Mouse (Mus musculus) intestine, postnatal 0 days (tissue): Measurements from ENCODE around the gene Tax1bp1. TPM values are rescaled to one million over a fixed set of nuclear protein-coding genes. Genes with fewer than 3 reads are reported as not detected.
A peak's percentile ranks its signal among the peaks of the same experiment; 100 is the strongest.
"Not testable (repeated sequence)": the region's sequence is repeated elsewhere in the genome, so short reads cannot be mapped to it uniquely, and the experiment has no call there.

Experiments used
- ATAC-seq: fragments of 200-750 bp; cut with Nextera tagmentation; 2 replicates; pipeline ENCODE4 v1.8.0; 2017; ENCODE audit warnings: mild to moderate bottlenecking, moderate TSS enrichment, moderate library complexity
- H3K27ac ChIP-seq: fragments of 300-500 bp; sonication (generic); 2 replicates; pipeline ENCODE4 v1.5.1; 2014; ENCODE audit warnings: mild to moderate bottlenecking, low read depth, low read length, moderate library complexity
- H3K27me3 ChIP-seq: fragments of 300-500 bp; sonication (generic); replicated peaks from 2 replicates; pipeline ENCODE4 v1.6.1; 2014; ENCODE audit warnings: low read length, mixed read lengths; ENCODE audit not compliant: control insufficient read depth, insufficient read depth
- H3K36me3 ChIP-seq: fragments of 300-500 bp; sonication (generic); 2 replicates; pipeline ENCODE4 v1.6.1; 2014; ENCODE audit warnings: mild to moderate bottlenecking, moderate library complexity; ENCODE audit not compliant: control insufficient read depth, insufficient read depth
- H3K4me1 ChIP-seq: fragments of 300-500 bp; sonication (generic); replicated peaks from 2 replicates; pipeline ENCODE4 v1.6.1; 2014; ENCODE audit warnings: antibody characterized with exemption, low read length, mixed read lengths; ENCODE audit not compliant: control insufficient read depth, insufficient read depth
- H3K4me2 ChIP-seq: fragments of 300-500 bp; sonication (generic); replicated peaks from 2 replicates; pipeline ENCODE4 v1.6.1; 2014; ENCODE audit warnings: low read depth, mild to moderate bottlenecking, moderate library complexity
- H3K4me3 ChIP-seq: fragments of 300-500 bp; sonication (generic); 2 replicates; pipeline ENCODE4 v1.5.1; 2014; ENCODE audit warnings: low read depth, low read length
- H3K9ac ChIP-seq: fragments of 300-500 bp; sonication (generic); 2 replicates; pipeline ENCODE4 v1.6.1; 2014; ENCODE audit warnings: mild to moderate bottlenecking, low read depth, low read length
- H3K9me3 ChIP-seq: fragments of 300-500 bp; sonication (generic); 2 replicates; pipeline ENCODE4 v1.6.1; 2016; ENCODE audit warnings: mixed run types; ENCODE audit not compliant: control insufficient read depth
- CTCF ChIP-seq: sonication (generic); IDR thresholded peaks from 2 replicates; pipeline ENCODE4 v1.5.1; 2016; ENCODE audit warnings: low read depth, mild to moderate bottlenecking, control low read depth, antibody characterized with exemption, moderate library complexity
- WGBS: fragments of 180-500 bp; shearing (Covaris S2); extraction: QIAGEN DNeasy Blood & Tissue Kit; methylation state at CpG from one replicate; pipeline ENCODE4 v1.1.7; 2014; 5-methylcytosine and 5-hydroxymethylcytosine counted together
- polyA plus RNA-seq: library from polyadenylated mRNA; unstranded; fragments of >200 nt; fragmentation: Nextera tagmentation; extraction: Ambion mirVana; gene quantifications from 2 replicates; pipeline ENCODE4 v1.2.1, GENCODE M21; 2015

The Tax1bp1 gene
- polyA plus RNA-seq, 1 experiment from 2014 or later: 296 TPM

GRCm38 (mm10) chr6:52674541-52674940 is 39.0 kb upstream of the Tax1bp1 start:
- Histone ChIP-seq H3K9ac (no peak overlapping the region), H3K9me3 (no peaks in the 10 kb centered on the region), H3K4me1 (peaks cover 5% of the 10 kb centered on the region; the same call in 1 of the 2 replicates), H3K27ac (no peak overlapping the region), H3K27me3 (no peaks in the 10 kb centered on the region), H3K4me2 (no peak overlapping the region), H3K36me3 (no peaks in the 10 kb centered on the region), H3K4me3 (no peak overlapping the region)
- WGBS: 80% methylated on average over 12 of the region's 12 CpGs
- no peak for ATAC-seq
- TF ChIP-seq CTCF: no peak

GRCm38 (mm10) chr6:52675222-52675921 is 38.2 kb upstream of the Tax1bp1 start:
- no peak overlapping the region for H3K4me3 ChIP-seq
- peaks cover 5% of the 10 kb centered on the region; the same call in 1 of the 2 replicates for H3K4me1 ChIP-seq
- H3K27me3 ChIP-seq: no peaks in the 10 kb centered on the region
- WGBS: 20% methylated on average over 4 of the region's 4 CpGs
- no peaks in the 10 kb centered on the region for H3K36me3 ChIP-seq
- H3K9me3 ChIP-seq: no peaks in the 10 kb centered on the region
- H3K27ac ChIP-seq: peak overlapping the region; percentile 43
- TF ChIP-seq CTCF: no peak
- peak; percentile 72 for ATAC-seq
- H3K4me2 ChIP-seq: peak overlapping the region; percentile 13
- no peak overlapping the region for H3K9ac ChIP-seq

GRCm38 (mm10) chr6:52677534-52677933 is 36.0 kb upstream of the Tax1bp1 start:
- not testable (repeated sequence) for H3K9ac ChIP-seq
- 61% methylated on average over 4 of the region's 4 CpGs for WGBS

GRCm38 (mm10) chr6:52679565-52679964 is 34.0 kb upstream of the Tax1bp1 start:
- Histone ChIP-seq H3K36me3 (no peaks in the 10 kb centered on the region), H3K4me3 (no peak overlapping the region), H3K4me1 (0 out of 2 replicates have a peak, but pooled peaks cover 12% of the 10 kb centered on the region), H3K9me3 (no peaks in the 10 kb centered on the region), H3K4me2 (peak overlapping the region; percentile 38), H3K27ac (peak overlapping the region; percentile 80), H3K27me3 (no peaks in the 10 kb centered on the region), H3K9ac (no peak overlapping the region)
- 28% methylated on average over 9 of the region's 9 CpGs for WGBS
- ATAC-seq: peak; percentile 10; the same call in 1 of the 2 replicates
- no peak for TF ChIP-seq CTCF

More at GRCm38 (mm10) chr6:52677534-52677933, 36.0 kb upstream of the Tax1bp1 start:
- H3K9me3 ChIP-seq, ATAC-seq, H3K36me3 ChIP-seq, H3K27ac ChIP-seq, H3K4me3 ChIP-seq, H3K4me2 ChIP-seq, H3K4me1 ChIP-seq, H3K27me3 ChIP-seq: not testable (repeated sequence)

GRCm38 (mm10) chr6:52680458-52681032 is 33.0 kb upstream of the Tax1bp1 start:
- Histone ChIP-seq H3K36me3 (no peaks in the 10 kb centered on the region), H3K9ac (no peak overlapping the region), H3K27ac (peak overlapping the region; percentile 80), H3K4me3 (no peak overlapping the region), H3K27me3 (no peaks in the 10 kb centered on the region), H3K4me1 (peaks cover 13% of the 10 kb centered on the region; the same call in 1 of the 2 replicates), H3K9me3 (no peaks in the 10 kb centered on the region), H3K4me2 (peak overlapping the region; percentile 38; the same call in 1 of the 2 replicates)
- 24% methylated on average over 8 of the region's 8 CpGs for WGBS
- no peak for TF ChIP-seq CTCF
- peak; percentile 65 for ATAC-seq

- no peak overlapping the region for H3K9ac ChIP-seq
- 42% methylated on average over 6 of the region's 6 CpGs for WGBS
- peaks cover 13% of the 10 kb centered on the region; the same call in 1 of the 2 replicates for H3K4me1 ChIP-seq
- no peaks in the 10 kb centered on the region for H3K36me3 ChIP-seq
- no peaks in the 10 kb centered on the region for H3K27me3 ChIP-seq
- H3K4me2 ChIP-seq: peak overlapping the region; percentile 17; the same call in 1 of the 2 replicates
- no peaks in the 10 kb centered on the region for H3K9me3 ChIP-seq
- H3K27ac ChIP-seq: peak overlapping the region; percentile 80
- no peak overlapping the region for H3K4me3 ChIP-seq
- peak; percentile 37; the same call in 1 of the 2 replicates for TF ChIP-seq CTCF
- ATAC-seq: peak; percentile 83
Observed at GRCm38 (mm10) chr6:52681847-52682485, 31.6 kb upstream of the Tax1bp1 start.
